Mouse (Mus musculus) lung, postnatal 0 days (tissue): ENCODE data around the gene Gclc. TPM values are rescaled to one million over a fixed set of nuclear protein-coding genes. Genes with fewer than 3 reads are reported as not detected.

ENCODE experiments used
- ATAC-seq: fragments of 200-750 bp; cut with Nextera tagmentation; 2 replicates; pipeline ENCODE4 v1.8.0; 2017; ENCODE audit warnings: moderate library complexity
- DNase-seq: peaks from one replicate; pipeline ENCODE4 v3.0.0-alpha.2; 2016; ENCODE audit warnings: low spot score
- H3K27ac ChIP-seq: fragments of 300-500 bp; sonication (generic); 2 replicates; pipeline ENCODE4 v1.5.1; 2014; ENCODE audit warnings: antibody characterized with exemption, mild to moderate bottlenecking, low read length, mixed read lengths
- H3K27me3 ChIP-seq: fragments of 300-500 bp; sonication (generic); replicated peaks from 2 replicates; pipeline ENCODE4 v1.6.1; 2014; ENCODE audit warnings: low read length, mixed read lengths; ENCODE audit not compliant: insufficient read depth
- H3K36me3 ChIP-seq: fragments of 300-500 bp; sonication (generic); 2 replicates; pipeline ENCODE4 v1.6.1; 2014; ENCODE audit warnings: low read length, mixed read lengths; ENCODE audit not compliant: insufficient read depth
- H3K4me1 ChIP-seq: fragments of 300-500 bp; sonication (generic); 2 replicates; pipeline ENCODE4 v1.6.1; 2014; ENCODE audit warnings: antibody characterized with exemption, low read depth, low read length, mixed read lengths; ENCODE audit not compliant: insufficient read depth
- H3K4me2 ChIP-seq: fragments of 300-500 bp; sonication (generic); replicated peaks from 2 replicates; pipeline ENCODE4 v1.6.1; 2014; ENCODE audit warnings: low read depth, mild to moderate bottlenecking, low read length, moderate library complexity, mixed read lengths
- H3K4me3 ChIP-seq: fragments of 300-500 bp; sonication (generic); 2 replicates; pipeline ENCODE4 v1.5.1; 2014; ENCODE audit warnings: low read depth, low read length
- H3K9ac ChIP-seq: fragments of 300-500 bp; sonication (generic); replicated peaks from 2 replicates; pipeline ENCODE4 v1.6.1; 2014; ENCODE audit warnings: low read depth, mild to moderate bottlenecking
- H3K9me3 ChIP-seq: fragments of 300-500 bp; sonication (generic); 2 replicates; pipeline ENCODE4 v1.6.1; 2016; ENCODE audit warnings: low read length, mixed read lengths
- CTCF ChIP-seq: IDR thresholded peaks from 2 replicates; pipeline ENCODE4 v1.5.1; 2016; ENCODE audit warnings: antibody characterized with exemption, mild to moderate bottlenecking
- EP300 ChIP-seq: IDR thresholded peaks from 2 replicates; pipeline ENCODE4 v1.6.1; 2016; ENCODE audit warnings: antibody characterized with exemption, mild to moderate bottlenecking, control low read depth
- WGBS: fragments of 180-500 bp; shearing (Covaris S2); extraction: QIAGEN DNeasy Blood & Tissue Kit; methylation state at CpG from one replicate; pipeline ENCODE4 v1.1.7; 2014; 5-methylcytosine and 5-hydroxymethylcytosine counted together
- polyA plus RNA-seq: library from polyadenylated mRNA; unstranded; fragments of >200 nt; fragmentation: Nextera tagmentation; extraction: Ambion mirVana; gene quantifications from 2 replicates; pipeline ENCODE4 v1.2.1, GENCODE M21; 2015

Gclc gene
- polyA plus RNA-seq, 1 experiment from 2014 or later = 40.8 TPM

DNA sequence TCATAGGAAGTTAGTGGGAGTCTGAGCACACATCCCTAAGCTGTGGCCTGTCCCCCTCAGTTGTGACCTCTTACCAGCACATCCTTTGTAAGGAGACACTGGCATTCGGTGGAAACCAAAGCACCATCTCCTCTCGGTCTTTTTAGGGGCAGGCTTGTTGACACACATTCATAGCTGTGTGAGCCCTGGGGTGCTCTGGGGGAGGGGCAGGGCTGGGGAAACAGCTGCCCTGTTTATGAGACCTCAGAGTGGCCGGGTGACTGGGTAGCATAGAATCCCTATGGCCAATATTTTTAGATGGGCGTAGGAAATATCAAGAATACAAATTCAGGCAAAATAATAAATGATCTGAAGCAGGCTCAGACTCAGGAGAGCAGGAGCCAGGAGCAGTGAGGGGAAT is 71.9 kb downstream of the Gclc start:
- Histone ChIP-seq H3K27me3 (no peaks in the 10 kb centered on the region), H3K4me3 (no peak overlapping the region), H3K27ac (0 out of 2 replicates have a peak overlapping the region, but pooled peaks have one; percentile 28), H3K4me1 (no peaks in the 10 kb centered on the region; the same call in 1 of the 2 replicates), H3K9me3 (no peaks in the 10 kb centered on the region), H3K9ac (no peak overlapping the region), H3K4me2 (no peak overlapping the region), H3K36me3 (no peaks in the 10 kb centered on the region)
- ATAC-seq = no peak
- DNase-seq = no peak
- TF ChIP-seq CTCF = no peak
- no peak for TF ChIP-seq EP300
- 56% methylated on average over 4 of the region's 4 CpGs for WGBS

DNA sequence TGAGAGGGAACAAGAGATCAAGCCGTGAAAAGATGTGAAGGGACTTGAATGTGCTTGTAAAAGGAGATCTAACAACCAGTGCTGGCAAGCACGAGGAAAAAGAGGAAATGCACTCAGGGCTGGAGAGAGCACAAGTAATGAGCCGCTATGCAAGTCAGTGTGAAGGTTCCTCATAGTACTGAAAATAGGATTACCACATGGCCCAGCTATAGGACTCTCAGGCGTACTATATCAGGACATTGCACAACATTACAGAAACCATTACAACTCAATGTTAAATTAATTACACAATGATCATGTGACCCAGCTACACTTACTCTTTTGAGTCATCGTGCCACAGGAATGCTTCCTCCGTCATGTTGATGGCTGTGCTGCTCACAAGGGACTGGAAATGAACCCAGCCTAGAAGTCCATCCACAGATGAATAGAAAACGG is 74.2 kb downstream of the Gclc start:
- peak; percentile 94 for DNase-seq
- Histone ChIP-seq H3K9me3 (no peaks in the 10 kb centered on the region), H3K27me3 (no peaks in the 10 kb centered on the region), H3K27ac (no peak overlapping the region), H3K9ac (no peak overlapping the region), H3K4me2 (no peak overlapping the region), H3K36me3 (no peaks in the 10 kb centered on the region), H3K4me3 (no peak overlapping the region), H3K4me1 (no peaks in the 10 kb centered on the region; the same call in 1 of the 2 replicates)
- no peak for TF ChIP-seq CTCF
- peak; percentile 90 for TF ChIP-seq EP300
- peak; percentile 91 for ATAC-seq
- WGBS = 35% methylated on average over 7 of the region's 7 CpGs

DNA sequence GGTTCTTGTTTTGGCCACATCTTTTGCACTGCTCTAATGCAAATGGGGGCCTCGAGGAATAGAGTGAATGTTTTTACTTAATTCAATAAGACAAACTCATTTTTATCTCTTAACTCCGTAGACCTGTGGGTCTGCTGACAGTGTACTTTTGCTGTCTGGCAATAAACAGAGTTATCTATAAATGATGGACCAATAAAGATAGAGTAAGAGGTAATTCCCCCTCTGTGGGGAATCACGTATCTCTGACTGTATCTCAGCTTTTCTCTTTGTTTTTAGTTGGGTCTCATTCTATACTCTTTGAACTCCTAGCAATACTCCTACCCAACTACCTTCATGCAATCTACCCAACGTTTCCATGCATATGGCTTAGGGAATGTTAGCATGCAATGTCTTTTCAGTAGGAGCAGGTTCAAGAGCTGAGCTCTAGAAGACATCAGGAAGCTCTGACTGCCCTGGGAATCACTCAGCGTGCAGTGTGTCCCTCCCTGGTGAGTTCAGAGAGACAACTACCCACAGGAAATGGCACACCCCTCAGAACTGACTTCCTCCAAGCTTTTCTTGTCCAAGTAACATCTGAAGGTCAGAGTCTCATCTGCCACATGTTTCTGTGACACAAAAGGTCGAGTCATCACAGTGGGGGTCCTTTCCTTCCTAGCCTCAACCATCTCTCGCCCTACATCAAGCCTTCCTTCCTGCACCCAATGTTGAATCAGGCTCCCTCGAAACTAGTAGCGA is 80.1 kb downstream of the Gclc start:
- DNase-seq (peak; percentile 54), ATAC-seq (peak; percentile 84)
- 0 out of 2 replicates have a peak overlapping the region, but pooled peaks have one; percentile 57 for H3K27ac ChIP-seq
- H3K36me3 ChIP-seq = no peaks in the 10 kb centered on the region
- WGBS = 61% methylated on average over 9 of the region's 9 CpGs
- H3K4me3 ChIP-seq = no peak overlapping the region
- H3K4me2 ChIP-seq = no peak overlapping the region
- H3K9ac ChIP-seq = no peak overlapping the region
- H3K27me3 ChIP-seq = no peaks in the 10 kb centered on the region
- H3K4me1 ChIP-seq = no peaks in the 10 kb centered on the region
- no peaks in the 10 kb centered on the region for H3K9me3 ChIP-seq
- TF ChIP-seq EP300 = peak; percentile 61
- no peak for TF ChIP-seq CTCF

DNA sequence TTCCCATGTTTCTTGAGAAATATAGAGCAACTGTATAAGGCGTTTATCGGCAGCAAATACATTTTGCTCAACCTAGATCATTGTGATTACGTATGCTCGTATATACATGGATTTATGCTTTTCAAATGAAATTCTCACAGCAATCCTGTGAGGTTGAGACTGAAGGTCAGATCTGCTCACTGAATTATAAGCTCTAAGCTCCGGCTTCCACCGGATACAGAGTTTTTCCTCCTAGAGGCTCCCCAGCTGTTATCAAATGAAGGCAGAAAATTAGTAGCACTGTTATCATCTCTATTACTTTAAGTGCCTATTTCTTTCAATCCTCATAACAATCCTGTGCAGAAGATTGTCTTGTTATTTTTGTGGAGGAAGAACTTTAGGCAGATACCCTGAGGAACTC is 80.8 kb downstream of the Gclc start:
- TF ChIP-seq CTCF (no peak), EP300 (no peak)
- 78% methylated on average over 6 of the region's 6 CpGs for WGBS
- Histone ChIP-seq H3K4me2 (no peak overlapping the region), H3K9ac (no peak overlapping the region), H3K27ac (peak overlapping the region; percentile 57), H3K4me3 (no peak overlapping the region), H3K4me1 (no peaks in the 10 kb centered on the region), H3K36me3 (no peaks in the 10 kb centered on the region), H3K27me3 (no peaks in the 10 kb centered on the region), H3K9me3 (no peaks in the 10 kb centered on the region)
- ATAC-seq = no peak
- DNase-seq = no peak

DNA sequence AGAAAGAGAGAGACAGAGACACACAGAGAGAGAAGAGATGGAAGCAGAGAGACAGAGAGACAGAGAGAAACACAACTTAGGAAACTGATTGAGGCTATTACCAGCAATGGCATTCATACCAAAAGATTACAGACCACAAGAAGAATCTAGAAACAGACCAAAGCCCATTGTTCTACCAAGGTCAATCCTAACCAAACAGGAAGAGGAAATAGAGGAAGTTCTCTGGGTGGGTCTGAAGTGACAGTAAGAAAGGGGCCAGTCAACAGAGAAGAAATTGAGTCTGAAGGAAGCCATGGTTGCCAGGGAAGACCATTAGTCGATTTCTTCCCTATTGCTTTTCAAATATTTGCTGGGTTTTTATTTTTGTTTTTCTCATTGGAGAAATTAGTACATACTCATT is 81.4 kb downstream of the Gclc start:
- Histone ChIP-seq H3K9me3 (no peaks in the 10 kb centered on the region), H3K27ac (peak overlapping the region; percentile 57; the same call in 1 of the 2 replicates), H3K4me1 (no peaks in the 10 kb centered on the region), H3K4me3 (no peak overlapping the region), H3K4me2 (no peak overlapping the region), H3K36me3 (no peaks in the 10 kb centered on the region), H3K9ac (no peak overlapping the region), H3K27me3 (no peaks in the 10 kb centered on the region)
- WGBS = 67% methylated on average over 1 of the region's 1 CpGs
- ATAC-seq = peak; percentile 60
- TF ChIP-seq EP300 (peak; percentile 86), CTCF (no peak)
- peak; percentile 64 for DNase-seq

DNA sequence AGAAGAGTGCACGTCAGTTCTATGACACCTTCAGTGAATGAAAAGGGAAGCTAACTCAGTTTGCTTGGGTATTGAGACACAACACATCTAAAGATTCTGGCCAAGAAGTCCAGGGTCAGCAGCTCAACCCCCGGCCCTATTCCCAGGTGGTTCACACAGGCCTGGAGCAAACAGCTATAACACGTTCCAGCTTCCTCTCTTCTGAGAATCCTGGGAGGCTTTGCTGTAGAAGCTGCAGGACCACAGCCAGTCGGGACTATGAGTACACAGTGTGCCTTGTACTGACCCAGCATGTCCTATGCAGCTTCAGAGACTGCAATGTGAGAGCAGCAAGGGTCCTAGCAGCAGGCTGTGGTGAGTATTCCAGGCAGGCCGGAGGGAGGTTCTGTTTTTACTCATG is 84.3 kb downstream of the Gclc start:
- Histone ChIP-seq H3K27ac (no peak overlapping the region), H3K4me3 (no peak overlapping the region), H3K36me3 (no peaks in the 10 kb centered on the region), H3K9me3 (no peaks in the 10 kb centered on the region), H3K4me2 (no peak overlapping the region), H3K9ac (no peak overlapping the region), H3K4me1 (no peaks in the 10 kb centered on the region), H3K27me3 (no peaks in the 10 kb centered on the region)
- WGBS = 72% methylated on average over 5 of the region's 5 CpGs
- TF ChIP-seq EP300 = no peak
- TF ChIP-seq CTCF = no peak
- no peak for ATAC-seq
- DNase-seq = no peak

Other genes with a start within 250 kb of the Gclc start
- 15.5 and 16.5 TPM in 2 replicates for gene Lrrc1, start 209.7 kb upstream of the Gclc start, polyA plus RNA-seq
- gene Klhl31, start 118.0 kb upstream of the Gclc start, polyA plus RNA-seq = 0.32 and 0.36 TPM in 2 replicates
- gene Elovl5, start 162.8 kb downstream of the Gclc start, polyA plus RNA-seq = 179 and 213 TPM in 2 replicates